Mouse (Mus musculus): ENCODE measurements around the gene Glt1d1. TPM values are rescaled to one million over a fixed set of nuclear protein-coding genes. Genes with fewer than 3 reads are reported as not detected.

Glt1d1 gene
- 1.5 TPM in 2 replicates for polyA plus RNA-seq (2014; fragmentation: Nextera tagmentation; extraction: Ambion mirVana)

- Histone ChIP-seq H3K27me3 (ENCODE audit: control insufficient read depth, insufficient read depth, low read length) (no peaks in the 10 kb centered on the region; the same call in 1 of the 2 replicates), H3K9ac (ENCODE audit: low read length) (peak within 1 kb of the TSS; percentile 86), H3K36me3 (ENCODE audit: control insufficient read depth, insufficient read depth, low read length) (no peaks in the 10 kb centered on the region), H3K4me3 (ENCODE audit: low read depth, low read length) (peak within 1 kb of the TSS; percentile 58), H3K9me3 (ENCODE audit: control insufficient read depth, low read length) (no peaks in the 10 kb centered on the region), H3K4me1 (replicated peaks; ENCODE audit: control insufficient read depth, insufficient read depth, low read length) (no peaks in the 10 kb centered on the region; the same call in 1 of the 2 replicates), H3K27ac (ENCODE audit: low read depth, low read length) (no peak within 1 kb of the TSS), H3K4me2 (ENCODE audit: low read depth, low read length, severe bottlenecking) (peak within 1 kb of the TSS; percentile 98)
- ATAC-seq (replicated peaks; ENCODE audit: low FRiP score) (peak; percentile 89), DNase-seq (ENCODE audit: low spot score) (peak; percentile 81)
- under 1% methylated on average over 59 of the region's 62 CpGs for WGBS
Observed at GRCm38 (mm10) chr5:127632167-127633145, at the start of gene Glt1d1, which contains the start of gene Slc15a4. Gene Glt1d1, plus strand, starts transcription at chr5:127632262. Gene Slc15a4, minus strand, starts transcription at chr5:127632897.

GRCm38 (mm10) chr5:127583658-127584057, 48.4 kb upstream of the Glt1d1 start:
- no peak overlapping the region for H3K4me2 ChIP-seq (ENCODE audit: low read depth, low read length, severe bottlenecking)
- no peak overlapping the region for H3K27ac ChIP-seq (ENCODE audit: low read depth, low read length)
- H3K4me1 ChIP-seq (replicated peaks; ENCODE audit: control insufficient read depth, insufficient read depth, low read length) = no peaks in the 10 kb centered on the region
- 86% methylated on average over 8 of the region's 8 CpGs for WGBS
- no peaks in the 10 kb centered on the region for H3K27me3 ChIP-seq (ENCODE audit: control insufficient read depth, insufficient read depth, low read length)
- no peaks in the 10 kb centered on the region for H3K36me3 ChIP-seq (ENCODE audit: control insufficient read depth, insufficient read depth, low read length)
- no peak overlapping the region for H3K9ac ChIP-seq (ENCODE audit: low read length)
- DNase-seq (ENCODE audit: low spot score) = no peak
- H3K9me3 ChIP-seq (ENCODE audit: control insufficient read depth, low read length) = no peaks in the 10 kb centered on the region
- ATAC-seq (replicated peaks; ENCODE audit: low FRiP score) = no peak
- H3K4me3 ChIP-seq (ENCODE audit: low read depth, low read length) = no peak overlapping the region

GRCm38 (mm10) chr5:127587854-127588253, 44.2 kb upstream of the Glt1d1 start:
- H3K4me3 ChIP-seq (ENCODE audit: low read depth, low read length) = no peak overlapping the region
- DNase-seq (ENCODE audit: low spot score) = no peak
- H3K9ac ChIP-seq (ENCODE audit: low read length) = no peak overlapping the region
- WGBS = 75% methylated on average over 6 of the region's 6 CpGs
- H3K36me3 ChIP-seq (ENCODE audit: control insufficient read depth, insufficient read depth, low read length) = no peaks in the 10 kb centered on the region; the same call in 1 of the 2 replicates
- no peak overlapping the region for H3K4me2 ChIP-seq (ENCODE audit: low read depth, low read length, severe bottlenecking)
- H3K27ac ChIP-seq (ENCODE audit: low read depth, low read length) = no peak overlapping the region
- no peaks in the 10 kb centered on the region for H3K4me1 ChIP-seq (replicated peaks; ENCODE audit: control insufficient read depth, insufficient read depth, low read length)
- no peaks in the 10 kb centered on the region for H3K27me3 ChIP-seq (ENCODE audit: control insufficient read depth, insufficient read depth, low read length)
- no peak for ATAC-seq (replicated peaks; ENCODE audit: low FRiP score)
- H3K9me3 ChIP-seq (ENCODE audit: control insufficient read depth, low read length) = no peaks in the 10 kb centered on the region

- no peaks in the 10 kb centered on the region for H3K4me1 ChIP-seq (replicated peaks; ENCODE audit: control insufficient read depth, insufficient read depth, low read length)
- H3K9ac ChIP-seq (ENCODE audit: low read length) = no peak overlapping the region
- no peaks in the 10 kb centered on the region for H3K27me3 ChIP-seq (ENCODE audit: control insufficient read depth, insufficient read depth, low read length)
- H3K27ac ChIP-seq (ENCODE audit: low read depth, low read length) = no peak overlapping the region
- H3K9me3 ChIP-seq (ENCODE audit: control insufficient read depth, low read length) = no peaks in the 10 kb centered on the region
- H3K4me3 ChIP-seq (ENCODE audit: low read depth, low read length) = no peak overlapping the region
- ATAC-seq (replicated peaks; ENCODE audit: low FRiP score) (no peak), DNase-seq (ENCODE audit: low spot score) (no peak)
- no peak overlapping the region for H3K4me2 ChIP-seq (ENCODE audit: low read depth, low read length, severe bottlenecking)
- peaks cover 7% of the 10 kb centered on the region; the same call in 1 of the 2 replicates for H3K36me3 ChIP-seq (ENCODE audit: control insufficient read depth, insufficient read depth, low read length)
- 74% methylated on average over 5 of the region's 5 CpGs for WGBS
Observed at GRCm38 (mm10) chr5:127592406-127592805, 39.7 kb upstream of the Glt1d1 start.

GRCm38 (mm10) chr5:127592854-127593253, 39.2 kb upstream of the Glt1d1 start:
- H3K36me3 ChIP-seq (ENCODE audit: control insufficient read depth, insufficient read depth, low read length) = peaks cover 8% of the 10 kb centered on the region; the same call in 1 of the 2 replicates
- no peaks in the 10 kb centered on the region for H3K4me1 ChIP-seq (replicated peaks; ENCODE audit: control insufficient read depth, insufficient read depth, low read length)
- H3K4me3 ChIP-seq (ENCODE audit: low read depth, low read length) = no peak overlapping the region
- H3K9me3 ChIP-seq (ENCODE audit: control insufficient read depth, low read length) = no peaks in the 10 kb centered on the region
- H3K27ac ChIP-seq (ENCODE audit: low read depth, low read length) = no peak overlapping the region
- no peak for ATAC-seq (replicated peaks; ENCODE audit: low FRiP score)
- WGBS = 82% methylated on average over 6 of the region's 6 CpGs
- H3K9ac ChIP-seq (ENCODE audit: low read length) = no peak overlapping the region
- H3K4me2 ChIP-seq (ENCODE audit: low read depth, low read length, severe bottlenecking) = no peak overlapping the region
- DNase-seq (ENCODE audit: low spot score) = no peak
- no peaks in the 10 kb centered on the region for H3K27me3 ChIP-seq (ENCODE audit: control insufficient read depth, insufficient read depth, low read length)

GRCm38 (mm10) chr5:127595676-127596075, 36.4 kb upstream of the Glt1d1 start:
- Histone ChIP-seq H3K27me3 (ENCODE audit: control insufficient read depth, insufficient read depth, low read length) (no peaks in the 10 kb centered on the region), H3K9ac (ENCODE audit: low read length) (no peak overlapping the region), H3K36me3 (ENCODE audit: control insufficient read depth, insufficient read depth, low read length) (peaks cover 13% of the 10 kb centered on the region; the same call in 1 of the 2 replicates), H3K4me2 (ENCODE audit: low read depth, low read length, severe bottlenecking) (no peak overlapping the region), H3K9me3 (ENCODE audit: control insufficient read depth, low read length) (no peaks in the 10 kb centered on the region), H3K4me3 (ENCODE audit: low read depth, low read length) (no peak overlapping the region), H3K4me1 (replicated peaks; ENCODE audit: control insufficient read depth, insufficient read depth, low read length) (no peaks in the 10 kb centered on the region), H3K27ac (ENCODE audit: low read depth, low read length) (no peak overlapping the region)
- DNase-seq (ENCODE audit: low spot score) (no peak), ATAC-seq (replicated peaks; ENCODE audit: low FRiP score) (no peak)
- WGBS = 92% methylated on average over 3 of the region's 3 CpGs

GRCm38 (mm10) chr5:127596862-127597261, 35.2 kb upstream of the Glt1d1 start:
- ATAC-seq (replicated peaks; ENCODE audit: low FRiP score) (no peak), DNase-seq (ENCODE audit: low spot score) (no peak)
- Histone ChIP-seq H3K4me1 (replicated peaks; ENCODE audit: control insufficient read depth, insufficient read depth, low read length) (no peaks in the 10 kb centered on the region), H3K9ac (ENCODE audit: low read length) (no peak overlapping the region), H3K27ac (ENCODE audit: low read depth, low read length) (no peak overlapping the region), H3K4me2 (ENCODE audit: low read depth, low read length, severe bottlenecking) (no peak overlapping the region), H3K27me3 (ENCODE audit: control insufficient read depth, insufficient read depth, low read length) (no peaks in the 10 kb centered on the region), H3K36me3 (ENCODE audit: control insufficient read depth, insufficient read depth, low read length) (peaks cover 18% of the 10 kb centered on the region; the same call in 1 of the 2 replicates), H3K4me3 (ENCODE audit: low read depth, low read length) (no peak overlapping the region), H3K9me3 (ENCODE audit: control insufficient read depth, low read length) (no peaks in the 10 kb centered on the region)
- 91% methylated on average over 7 of the region's 7 CpGs for WGBS

- 92% methylated on average over 5 of the region's 5 CpGs for WGBS
- Histone ChIP-seq H3K9me3 (ENCODE audit: control insufficient read depth, low read length) (no peaks in the 10 kb centered on the region), H3K4me3 (ENCODE audit: low read depth, low read length) (no peak overlapping the region), H3K4me2 (ENCODE audit: low read depth, low read length, severe bottlenecking) (no peak overlapping the region), H3K4me1 (replicated peaks; ENCODE audit: control insufficient read depth, insufficient read depth, low read length) (no peaks in the 10 kb centered on the region), H3K36me3 (ENCODE audit: control insufficient read depth, insufficient read depth, low read length) (peaks cover 18% of the 10 kb centered on the region; the same call in 1 of the 2 replicates), H3K27me3 (ENCODE audit: control insufficient read depth, insufficient read depth, low read length) (no peaks in the 10 kb centered on the region), H3K27ac (ENCODE audit: low read depth, low read length) (no peak overlapping the region), H3K9ac (ENCODE audit: low read length) (no peak overlapping the region)
- DNase-seq (ENCODE audit: low spot score) (no peak), ATAC-seq (replicated peaks; ENCODE audit: low FRiP score) (no peak)
Observed at GRCm38 (mm10) chr5:127602996-127603395, 29.1 kb upstream of the Glt1d1 start.

Measured in forebrain, embryonic 11.5 days (tissue).